Mouse (Mus musculus): ENCODE measurements at regions not wholly inside any gene's neighbourhood (a gene's known extent, or its start where the extent isn't known, plus 50 kb on each side); places are given as distances from the start of the nearest gene placed in this dataset.

DNA sequence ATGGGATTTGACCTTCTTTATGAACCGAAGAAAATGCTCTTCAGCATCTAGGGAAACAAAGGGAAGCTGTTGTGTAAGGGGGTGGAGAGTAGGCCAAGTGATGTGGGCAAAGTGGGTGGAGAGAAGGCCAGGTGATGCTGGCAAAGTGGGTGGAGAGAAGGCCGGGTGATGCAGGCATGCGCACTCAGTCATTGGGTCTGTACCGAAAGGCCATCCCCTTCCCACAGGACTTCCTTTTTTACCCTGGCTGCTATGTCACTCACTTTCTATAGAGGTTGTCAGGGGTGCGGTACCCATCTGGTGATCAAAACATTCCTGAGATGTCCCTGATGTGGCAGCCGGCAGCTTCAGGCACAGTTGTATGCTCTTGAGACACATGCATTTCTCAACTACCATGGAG lies 131.2 kb upstream of the Prok2 start:
- no peak overlapping the region for H3K27ac ChIP-seq (ENCODE audit: control insufficient read depth, low read depth, low read length)
- 0 out of 4 replicates have a peak, but pooled peaks cover 0 to 1% of the 10 kb centered on the region in 2 experiments for H3K27me3 ChIP-seq (ENCODE audit: control insufficient read depth in 1 of 2, insufficient read depth in 2 of 2, low read length in 2 of 2)
- H3K79me2 ChIP-seq (ENCODE audit: control insufficient read depth, insufficient read depth, low read length, poor library complexity), result no peaks in the 10 kb centered on the region
- H3K9ac ChIP-seq (ENCODE audit: control insufficient read depth, low read depth, low read length, poor library complexity, severe bottlenecking), result no peak overlapping the region
- TF ChIP-seq USF2 (IDR thresholded peaks at IDR 0.05; ENCODE audit: borderline replicate concordance in 1 of 2, insufficient read depth in 1 of 2, low read depth in 1 of 2, low read length in 2 of 2), result no peak
- no peak for TF ChIP-seq GABPA (IDR thresholded peaks at IDR 0.05; ENCODE audit: low read depth, low read length)
- no peak for TF ChIP-seq ZC3H11A (IDR thresholded peaks at IDR 0.05; ENCODE audit: low read depth, low read length)
- TF ChIP-seq TBP (IDR thresholded peaks at IDR 0.05; ENCODE audit: low read depth, low read length), result no peak
- TF ChIP-seq USF1 (IDR thresholded peaks at IDR 0.05; ENCODE audit: low read depth, low read length), result no peak
- TF ChIP-seq TCF12 (IDR thresholded peaks at IDR 0.05; ENCODE audit: low read depth, low read length), result no peak
- no peak for TF ChIP-seq MAFK (IDR thresholded peaks at IDR 0.05; ENCODE audit: borderline replicate concordance, low read depth, low read length)
- H3K4me1 ChIP-seq (ENCODE audit: control insufficient read depth in 1 of 2, insufficient read depth in 2 of 2, low read length in 2 of 2), result no peaks in the 10 kb centered on the region
- DNase-seq (ENCODE audit: low read depth, low spot score), result no peak
- no peaks in the 10 kb centered on the region for H3K9me3 ChIP-seq (replicated peaks; ENCODE audit: insufficient read depth, low read length)
- no peak overlapping the region for H3K4me3 ChIP-seq (ENCODE audit: control insufficient read depth in 1 of 2, insufficient read depth in 1 of 2, low read depth in 2 of 2, low read length in 2 of 2)
- H3K36me3 ChIP-seq (ENCODE audit: control insufficient read depth in 1 of 2, insufficient read depth in 2 of 2, low read length in 2 of 2), result no peaks in the 10 kb centered on the region

- no peaks in the 10 kb centered on the region for H3K27me3 ChIP-seq (ENCODE audit: control insufficient read depth in 1 of 2, insufficient read depth in 2 of 2, low read length in 2 of 2)
- H3K9ac ChIP-seq (ENCODE audit: control insufficient read depth, low read depth, low read length, poor library complexity, severe bottlenecking), result no peak overlapping the region
- TF ChIP-seq ELF1 (IDR thresholded peaks at IDR 0.05; ENCODE audit: low read depth, low read length) (no peak), MEF2A (IDR thresholded peaks at IDR 0.05; ENCODE audit: extremely low read depth, insufficient replicate concordance, low read depth, low read length, poor library complexity, severe bottlenecking) (no peak), TCF12 (IDR thresholded peaks at IDR 0.05; ENCODE audit: low read depth, low read length) (no peak)
- no peaks in the 10 kb centered on the region for H3K4me1 ChIP-seq (ENCODE audit: control insufficient read depth in 1 of 2, insufficient read depth in 2 of 2, low read length in 2 of 2)
- no peak overlapping the region for H3K27ac ChIP-seq (ENCODE audit: control insufficient read depth, low read depth, low read length)
- no peaks in the 10 kb centered on the region for H3K36me3 ChIP-seq (ENCODE audit: control insufficient read depth in 1 of 2, insufficient read depth in 2 of 2, low read length in 2 of 2)
- H3K4me3 ChIP-seq (ENCODE audit: control insufficient read depth in 1 of 2, insufficient read depth in 1 of 2, low read depth in 2 of 2, low read length in 2 of 2), result no peak overlapping the region
- no peaks in the 10 kb centered on the region for H3K79me2 ChIP-seq (ENCODE audit: control insufficient read depth, insufficient read depth, low read length, poor library complexity)
- H3K9me3 ChIP-seq (replicated peaks; ENCODE audit: insufficient read depth, low read length), result no peaks in the 10 kb centered on the region
- DNase-seq (ENCODE audit: low read depth, low spot score), result no peak
Measured at GRCm38 (mm10) chr6:99853716-99854115, 127.5 kb upstream of the Prok2 start.

DNA sequence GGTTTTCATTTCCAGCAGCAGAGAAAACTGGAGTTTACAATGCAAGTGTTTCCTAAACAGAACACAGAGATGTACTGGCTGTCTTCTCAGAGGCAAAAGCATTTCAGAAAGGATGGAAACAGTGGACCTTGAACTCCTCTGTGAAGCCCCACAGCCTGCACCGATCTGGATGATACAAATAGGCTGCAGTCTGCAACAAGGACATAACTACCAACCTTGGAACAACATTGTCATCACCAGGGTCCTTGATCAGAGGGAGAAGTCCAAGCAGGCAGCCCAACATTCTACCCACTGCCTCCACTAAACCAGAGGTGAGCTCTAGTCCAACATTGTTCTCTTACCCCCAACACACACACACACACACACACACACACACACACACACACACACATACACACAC lies 124.5 kb upstream of the Prok2 start:
- Histone ChIP-seq H3K27ac (ENCODE audit: control insufficient read depth, low read depth, low read length) (no peak overlapping the region), H3K27me3 (ENCODE audit: control insufficient read depth in 1 of 2, insufficient read depth in 2 of 2, low read length in 2 of 2) (no peaks in the 10 kb centered on the region), H3K4me1 (ENCODE audit: control insufficient read depth in 1 of 2, insufficient read depth in 2 of 2, low read length in 2 of 2) (no peaks in the 10 kb centered on the region), H3K79me2 (ENCODE audit: control insufficient read depth, insufficient read depth, low read length, poor library complexity) (no peaks in the 10 kb centered on the region), H3K36me3 (ENCODE audit: control insufficient read depth in 1 of 2, insufficient read depth in 2 of 2, low read length in 2 of 2) (no peaks in the 10 kb centered on the region), H3K9ac (ENCODE audit: control insufficient read depth, low read depth, low read length, poor library complexity, severe bottlenecking) (no peak overlapping the region), H3K9me3 (replicated peaks; ENCODE audit: insufficient read depth, low read length) (no peaks in the 10 kb centered on the region), H3K4me3 (ENCODE audit: control insufficient read depth in 1 of 2, insufficient read depth in 1 of 2, low read depth in 2 of 2, low read length in 2 of 2) (no peak overlapping the region)
- DNase-seq (ENCODE audit: low read depth, low spot score), result no peak
- TF ChIP-seq NRF1 (IDR thresholded peaks at IDR 0.05; ENCODE audit: insufficient read depth, low read depth, low read length, poor library complexity, severe bottlenecking), result no peak

All from MEL (cell line).